Mouse (Mus musculus): ENCODE results near the gene Wipf2. TPM values are rescaled to one million over a fixed set of nuclear protein-coding genes. Genes with fewer than 3 reads are reported as not detected.
"Not testable (repeated sequence)": the region's sequence is repeated elsewhere in the genome, so short reads cannot be mapped to it uniquely, and the experiment has no call there.

The Wipf2 gene
- total and polyA plus RNA-seq, 3 experiments: 2.1 to 7.7 (median 4.7) TPM

- H3K9ac ChIP-seq (ENCODE audit: insufficient read depth, low read depth); dilution Hi-C loops (cut with MboI; ENCODE audit: extremely low pct_ligation_motif_present, extremely low pct_unique_long_range_greater_than_20kb, low sequenced_read_pairs); H3K9me3 ChIP-seq (replicated peaks; ENCODE audit: low read length); in situ Hi-C loops (cut with MboI; ENCODE audit: low pct_ligation_motif_present, low pct_unique_long_range_greater_than_20kb, low sequenced_read_pairs); H3K79me2 ChIP-seq (replicated peaks; ENCODE audit: control insufficient read depth, extremely low read depth, insufficient read depth, poor library complexity, severe bottlenecking); H3K4me2 ChIP-seq (ENCODE audit: insufficient read depth, low read depth, poor library complexity, severe bottlenecking); H3K27ac ChIP-seq (ENCODE audit: insufficient read depth, low read depth); H3K27me3 ChIP-seq (replicated peaks); H3K4me3 ChIP-seq (replicated peaks in 1 of 3; ENCODE audit: low read depth in 2 of 3, low read length in 2 of 3, poor library complexity in 1 of 3): not testable (repeated sequence)
- DNase-seq (ENCODE audit: extremely low read depth): peak; percentile 50
- Histone ChIP-seq H3K4me1 (ENCODE audit: control insufficient read depth in 1 of 2, insufficient read depth in 2 of 2) (peaks cover 20 to 50% of the 10 kb centered on the region in 2 experiments), H3K36me3 (replicated peaks in 1 of 2; ENCODE audit: control insufficient read depth in 1 of 2, insufficient read depth in 1 of 2, low read length in 1 of 2) (peaks cover 51 to 75% of the 10 kb centered on the region in 2 experiments)
- TF ChIP-seq ZC3H11A (IDR thresholded peaks at IDR 0.05; ENCODE audit: low read depth, low read length) (peak; percentile 76), CTCF (conservative IDR thresholded peaks at IDR 0.05 in 1 of 2, IDR thresholded peaks at IDR 0.05 in 1 of 2; ENCODE audit: low read depth in 2 of 2, low read length in 2 of 2) (peak; percentile 56 to 83), RAD21 (IDR thresholded peaks at IDR 0.05; ENCODE audit: low read depth, low read length) (peak; percentile 77), SMC3 (IDR thresholded peaks at IDR 0.05; ENCODE audit: low read depth, low read length) (peak; percentile 94)
These were observed 58.9 kb downstream of the Wipf2 start for GRCm38 (mm10) chr11:98922307-98922706.

GRCm38 (mm10) chr11:98922851-98923711 lies 59.6 kb downstream of the Wipf2 start:
- dilution Hi-C loops (cut with MboI; ENCODE audit: extremely low pct_ligation_motif_present, extremely low pct_unique_long_range_greater_than_20kb, low sequenced_read_pairs); H3K27ac ChIP-seq (ENCODE audit: insufficient read depth, low read depth): not testable (repeated sequence)

GRCm38 (mm10) chr11:98924633-98925175 lies 61.3 kb downstream of the Wipf2 start:
- no peak overlapping the region for H3K4me3 ChIP-seq (replicated peaks in 1 of 3; ENCODE audit: low read depth in 2 of 3, low read length in 2 of 3, poor library complexity in 1 of 3)
- in situ Hi-C loops (cut with MboI; ENCODE audit: low pct_ligation_motif_present, low pct_unique_long_range_greater_than_20kb, low sequenced_read_pairs): no loop called here
- H3K4me2 ChIP-seq (ENCODE audit: insufficient read depth, low read depth, poor library complexity, severe bottlenecking): peak overlapping the region; percentile 38
- H3K9ac ChIP-seq (ENCODE audit: insufficient read depth, low read depth): peak overlapping the region; percentile 37; the same call in 1 of the 2 replicates
- H3K79me2 ChIP-seq (replicated peaks; ENCODE audit: control insufficient read depth, extremely low read depth, insufficient read depth, poor library complexity, severe bottlenecking): no peaks in the 10 kb centered on the region
- dilution Hi-C loops (cut with MboI; ENCODE audit: extremely low pct_ligation_motif_present, extremely low pct_unique_long_range_greater_than_20kb, low sequenced_read_pairs): no loop called here
- no peaks in the 10 kb centered on the region for H3K9me3 ChIP-seq (replicated peaks; ENCODE audit: low read length)
- no peaks in the 10 kb centered on the region for H3K27me3 ChIP-seq (replicated peaks)
- H3K27ac ChIP-seq (ENCODE audit: insufficient read depth, low read depth): peak overlapping the region; percentile 74
- peak; percentile 26; the same call in 1 of the 2 replicates for TF ChIP-seq ZMIZ1 (IDR thresholded peaks at IDR 0.05; ENCODE audit: low read depth, low read length)
- no peak; the same call in 1 of the 2 replicates for TF ChIP-seq POLR2A (IDR thresholded peaks at IDR 0.05; ENCODE audit: low read depth, low read length)
- TF ChIP-seq CTCF (conservative IDR thresholded peaks at IDR 0.05 in 1 of 2, IDR thresholded peaks at IDR 0.05 in 1 of 2; ENCODE audit: low read depth in 2 of 2, low read length in 2 of 2): peak in 1 of 2 experiments; percentile 23; a peak in 2 of 4 replicates
- no peak for TF ChIP-seq E2F4 (IDR thresholded peaks at IDR 0.05; ENCODE audit: insufficient replicate concordance, low read depth, low read length)
- TF ChIP-seq MEF2A (IDR thresholded peaks at IDR 0.05; ENCODE audit: borderline replicate concordance, low read depth, low read length): 0 out of 2 replicates have a peak, but pooled peaks have one; percentile 16
- no peak; the same call in 1 of the 2 replicates for TF ChIP-seq SMC3 (IDR thresholded peaks at IDR 0.05; ENCODE audit: low read depth, low read length)
- TF ChIP-seq MAX (IDR thresholded peaks at IDR 0.05; ENCODE audit: low read length): peak; percentile 29; the same call in 1 of the 2 replicates
- TF ChIP-seq MXI1 (IDR thresholded peaks at IDR 0.05; ENCODE audit: low read depth, low read length): no peak
- TF ChIP-seq GABPA (IDR thresholded peaks at IDR 0.05; ENCODE audit: insufficient replicate concordance, low read depth, low read length): no peak
- TF ChIP-seq BHLHE40 (IDR thresholded peaks at IDR 0.05; ENCODE audit: low read depth, low read length): no peak
- peak; percentile 47; the same call in 1 of the 2 replicates for TF ChIP-seq ETS1 (conservative IDR thresholded peaks at IDR 0.05; ENCODE audit: low read depth, low read length)
- peak; percentile 86 for DNase-seq (ENCODE audit: extremely low read depth)
- peaks cover 33 to 66% of the 10 kb centered on the region in 2 experiments for H3K4me1 ChIP-seq (ENCODE audit: control insufficient read depth in 1 of 2, insufficient read depth in 2 of 2)
- H3K36me3 ChIP-seq (replicated peaks in 1 of 2; ENCODE audit: control insufficient read depth in 1 of 2, insufficient read depth in 1 of 2, low read length in 1 of 2): peaks cover 28 to 51% of the 10 kb centered on the region in 2 experiments

More at GRCm38 (mm10) chr11:98922851-98923711, 59.6 kb downstream of the Wipf2 start:
- H3K4me3 ChIP-seq (replicated peaks in 1 of 3; ENCODE audit: low read depth in 2 of 3, low read length in 2 of 3, poor library complexity in 1 of 3); H3K9ac ChIP-seq (ENCODE audit: insufficient read depth, low read depth); in situ Hi-C loops (cut with MboI; ENCODE audit: low pct_ligation_motif_present, low pct_unique_long_range_greater_than_20kb, low sequenced_read_pairs); H3K79me2 ChIP-seq (replicated peaks; ENCODE audit: control insufficient read depth, extremely low read depth, insufficient read depth, poor library complexity, severe bottlenecking); H3K4me2 ChIP-seq (ENCODE audit: insufficient read depth, low read depth, poor library complexity, severe bottlenecking); DNase-seq (ENCODE audit: extremely low read depth); H3K9me3 ChIP-seq (replicated peaks; ENCODE audit: low read length); H3K27me3 ChIP-seq (replicated peaks): not testable (repeated sequence)
- Histone ChIP-seq H3K4me1 (ENCODE audit: control insufficient read depth in 1 of 2, insufficient read depth in 2 of 2) (peaks cover 27 to 51% of the 10 kb centered on the region in 2 experiments), H3K36me3 (replicated peaks in 1 of 2; ENCODE audit: control insufficient read depth in 1 of 2, insufficient read depth in 1 of 2, low read length in 1 of 2) (peaks cover 44 to 67% of the 10 kb centered on the region in 2 experiments)
- TF ChIP-seq POLR2A (IDR thresholded peaks at IDR 0.05; ENCODE audit: low read depth, low read length): 0 out of 2 replicates have a peak, but pooled peaks have one; percentile 27
